11 mouse cellular contexts compared by ENCODE assay signal in the genomic region with DNA sequence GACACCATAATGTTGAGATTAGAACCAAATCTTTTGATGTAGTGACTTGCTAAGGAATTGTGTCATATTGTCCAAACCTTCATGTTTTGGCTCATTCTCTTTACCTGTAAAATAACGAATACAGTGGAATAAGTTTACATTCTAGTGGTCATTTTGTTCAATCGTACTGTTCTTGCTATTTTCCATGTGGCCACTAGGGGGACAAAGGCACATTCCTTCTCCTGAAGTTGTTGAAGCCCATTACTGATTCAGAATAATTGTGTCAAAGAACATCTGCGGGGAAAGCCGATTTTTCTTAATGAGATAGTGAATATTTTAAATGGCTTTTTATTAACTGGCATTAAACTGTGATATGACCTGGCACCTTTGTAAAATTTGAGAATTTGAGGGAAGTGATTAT. TPM values are rescaled to one million over a fixed set of nuclear protein-coding genes. Genes with fewer than 3 reads are reported as not detected.
DNase-seq lines count a peak whose midpoint lies in the region; ATAC-seq and TF ChIP-seq lines count a peak whose summit lies in the region.
"Had no signal": no experiment of that assay in that cellular context is flagged by ENCODE, and none has a peak within 500 bp of the region (broad histone marks: within the 10 kb centered on the region; RNA-seq: fewer than 3 reads in every experiment).

No protein-coding gene starts in this region.

- WGBS in forebrain, postnatal 0 days = 23% methylated on average over 4 of the region's 4 CpGs
- WGBS in forebrain, embryonic 16.5 days = 30% methylated on average over 4 of the region's 4 CpGs
- 35% methylated on average over 4 of the region's 4 CpGs for WGBS in liver, embryonic 14.5 days (ENCODE audit: insufficient replicate concordance)

- H3K4me3 ChIP-seq in forebrain, postnatal 0 days (ENCODE audit: low read depth, low read length) = no peak overlapping the region
- H3K4me3 ChIP-seq in forebrain, embryonic 16.5 days (replicated peaks; ENCODE audit: low read length) = no peak overlapping the region
- no peak overlapping the region for H3K4me3 ChIP-seq in liver, embryonic 14.5 days (ENCODE audit: insufficient read depth in 1 of 2, low read depth in 2 of 2, low read length in 2 of 2)
- H3K4me3 ChIP-seq: embryonic facial prominence, embryonic 12.5 days had no signal

- TF ChIP-seq EP300 in liver, embryonic 14.5 days (IDR thresholded peaks at IDR 0.05; ENCODE audit: low read depth) = no peak

- peak; percentile 90 for TF ChIP-seq CTCF in forebrain, postnatal 0 days (IDR thresholded peaks at IDR 0.05; ENCODE audit: low read depth)
- TF ChIP-seq CTCF in liver, embryonic 14.5 days (IDR thresholded peaks at IDR 0.05; ENCODE audit: low read depth) = peak; percentile 63

- no peaks in the 10 kb centered on the region for H3K36me3 ChIP-seq in forebrain, postnatal 0 days (ENCODE audit: insufficient read depth)
- H3K36me3 ChIP-seq in forebrain, embryonic 16.5 days (ENCODE audit: control insufficient read depth, insufficient read depth) = no peaks in the 10 kb centered on the region
- no peaks in the 10 kb centered on the region for H3K36me3 ChIP-seq in liver, embryonic 14.5 days (replicated peaks; ENCODE audit: control insufficient read depth, insufficient read depth, low read depth)
- H3K36me3 ChIP-seq: embryonic facial prominence, embryonic 12.5 days had no signal

- DNase-seq in forebrain, postnatal 0 days = peak; percentile 57
- DNase-seq in liver, embryonic 14.5 days (ENCODE audit: low read depth in 3 of 3, low spot score in 3 of 3) = no peak
- no peak for DNase-seq in liver
- peak; percentile 27 for DNase-seq in MN1 (ENCODE audit: low spot score)
- DNase-seq in lung, postnatal 36 days = peak; percentile 22
- DNase-seq in ovary, postnatal 36 days (ENCODE audit: low spot score) = no peak
- no peak for DNase-seq in layer of hippocampus, adult 11-12 months (ENCODE audit: low spot score)
- DNase-seq: right cerebral cortex, adult 18-20 months had no signal

- ATAC-seq in forebrain, postnatal 0 days = no peak
- no peak for ATAC-seq in forebrain, embryonic 16.5 days
- no peak for ATAC-seq in liver, embryonic 14.5 days (ENCODE audit: insufficient read depth)

- no peaks in the 10 kb centered on the region for H3K9me3 ChIP-seq in forebrain, postnatal 0 days (ENCODE audit: low read length)
- H3K9me3 ChIP-seq in forebrain, embryonic 16.5 days (ENCODE audit: control insufficient read depth, low read length) = no peaks in the 10 kb centered on the region
- no peaks in the 10 kb centered on the region for H3K9me3 ChIP-seq in liver, embryonic 14.5 days (ENCODE audit: control insufficient read depth, low read length)
- H3K9me3 ChIP-seq: embryonic facial prominence, embryonic 12.5 days had no signal

- H3K4me2 ChIP-seq in forebrain, postnatal 0 days (ENCODE audit: low read depth) = no peak overlapping the region
- H3K4me2 ChIP-seq in forebrain, embryonic 16.5 days (ENCODE audit: low read length) = no peak overlapping the region
- no peak overlapping the region for H3K4me2 ChIP-seq in liver, embryonic 14.5 days (ENCODE audit: low read depth)
- H3K4me2 ChIP-seq: embryonic facial prominence, embryonic 12.5 days had no signal

- H3K27me3 ChIP-seq in forebrain, postnatal 0 days (ENCODE audit: insufficient read depth, low read length) = no peaks in the 10 kb centered on the region
- H3K27me3 ChIP-seq in forebrain, embryonic 16.5 days (replicated peaks; ENCODE audit: control insufficient read depth, insufficient read depth, low read length) = no peaks in the 10 kb centered on the region
- H3K27me3 ChIP-seq in liver, embryonic 14.5 days (ENCODE audit: control insufficient read depth, insufficient read depth, low read length) = no peaks in the 10 kb centered on the region
- H3K27me3 ChIP-seq: embryonic facial prominence, embryonic 12.5 days had no signal

- H3K27ac ChIP-seq in forebrain, postnatal 0 days (ENCODE audit: low read depth, low read length) = no peak overlapping the region
- H3K27ac ChIP-seq in forebrain, embryonic 16.5 days (ENCODE audit: low read length) = no peak overlapping the region
- H3K27ac ChIP-seq in liver, embryonic 14.5 days = no peak overlapping the region
- H3K27ac ChIP-seq: embryonic facial prominence, embryonic 12.5 days had no signal

- no peaks in the 10 kb centered on the region for H3K4me1 ChIP-seq in forebrain, postnatal 0 days (ENCODE audit: insufficient read depth)
- H3K4me1 ChIP-seq in forebrain, embryonic 16.5 days (replicated peaks; ENCODE audit: control insufficient read depth, insufficient read depth, low read length) = peaks cover 3% of the 10 kb centered on the region; the same call in 1 of the 2 replicates
- no peaks in the 10 kb centered on the region for H3K4me1 ChIP-seq in liver, embryonic 14.5 days (replicated peaks; ENCODE audit: control insufficient read depth in 2 of 2, insufficient read depth in 2 of 2, low read length in 1 of 2)
- H3K4me1 ChIP-seq: embryonic facial prominence, embryonic 12.5 days had no signal

- H3K9ac ChIP-seq in forebrain, postnatal 0 days = no peak overlapping the region
- H3K9ac ChIP-seq in forebrain, embryonic 16.5 days (replicated peaks; ENCODE audit: low read depth, low read length) = no peak overlapping the region
- no peak overlapping the region for H3K9ac ChIP-seq in liver, embryonic 14.5 days (replicated peaks)
- H3K9ac ChIP-seq: embryonic facial prominence, embryonic 12.5 days had no signal

RNA-seq across cellular contexts. Expression of gene Cdh6, which starts 7.5 kb away (rescaled TPM):
- 12.1 and 14.1 TPM in 2 replicates for total RNA-seq in forebrain, postnatal 0 days (2014; rRNA removed)
- 6.1 and 9.8 TPM in 2 replicates for polyA plus RNA-seq in forebrain, postnatal 0 days (2015; fragmentation: Nextera tagmentation; extraction: Ambion mirVana)
- 10.4 and 11.5 TPM in 2 replicates for polyA plus RNA-seq in forebrain, embryonic 16.5 days (2015; fragmentation: Nextera tagmentation; extraction: Ambion mirVana)
- 0.01 and 0.04 TPM in 2 replicates for polyA plus RNA-seq in liver, embryonic 14.5 days (2012; rRNA removed)
- 0.01 and 0.04 TPM in 2 replicates for polyA plus RNA-seq in liver, embryonic 14.5 days (2014; fragmentation: Nextera tagmentation; extraction: Ambion mirVana)
- total RNA-seq: granulocyte monocyte progenitor cell, adult 5-6 weeks had no signal

Comparison
In these comparisons a context has a peak if more than half of its experiments do, and no peak if none do; other contexts are left out.
1. DNase-seq: peak in forebrain, postnatal 0 days (single experiment), MN1 (single experiment) and lung, postnatal 36 days (single experiment); none in liver, embryonic 14.5 days (0 of 3), liver (single experiment), ovary, postnatal 36 days (single experiment) and layer of hippocampus, adult 11-12 months (single experiment).